Mouse (Mus musculus): ENCODE data around the gene Arhgap40.
A peak's percentile ranks its signal among the peaks of the same experiment; 100 is the strongest.

GRCm38 (mm10) chr2:158534090-158534489 is 21.5 kb downstream of the Arhgap40 start:
- no peak for TF ChIP-seq POLR2A (IDR thresholded peaks at IDR 0.05; ENCODE audit: borderline replicate concordance, low read depth, low read length)
- peak; percentile 55 for TF ChIP-seq CTCF (IDR thresholded peaks at IDR 0.05; ENCODE audit: low read depth, low read length)

All from bone marrow macrophage, adult 2 months (primary cell).